Mouse (Mus musculus) neural tube, embryonic 11.5 days (tissue): Measurements from ENCODE around the gene Rps9. TPM values are rescaled to one million over a fixed set of nuclear protein-coding genes. Genes with fewer than 3 reads are reported as not detected.
A peak's percentile ranks its signal among the peaks of the same experiment; 100 is the strongest.

Source experiments
- ATAC-seq: fragments of 200-750 bp; cut with Nextera tagmentation; 2 replicates; pipeline ENCODE4 v1.8.0; 2017; ENCODE audit warnings: moderate number of reproducible peaks, mild to moderate bottlenecking, moderate TSS enrichment, moderate library complexity; ENCODE audit not compliant: insufficient read depth, low FRiP score, low TSS enrichment
- DNase-seq: peaks from one replicate; pipeline ENCODE4 v3.0.0-alpha.2; 2015; ENCODE audit warnings: low spot score
- H3K27ac ChIP-seq: fragments of 300-500 bp; sonication (generic); 2 replicates; pipeline ENCODE4 v1.5.1; 2014; ENCODE audit warnings: low read depth, mild to moderate bottlenecking, low read length
- H3K27me3 ChIP-seq: fragments of 300-500 bp; sonication (generic); 2 replicates; pipeline ENCODE4 v1.6.1; 2014; ENCODE audit warnings: mild to moderate bottlenecking, low read length, mixed read lengths; ENCODE audit not compliant: control insufficient read depth, insufficient read depth
- H3K36me3 ChIP-seq: fragments of 300-500 bp; sonication (generic); 2 replicates; pipeline ENCODE4 v1.6.1; 2014; ENCODE audit warnings: mild to moderate bottlenecking, low read length, moderate library complexity, mixed read lengths; ENCODE audit not compliant: control insufficient read depth, insufficient read depth
- H3K4me1 ChIP-seq: fragments of 300-500 bp; sonication (generic); 2 replicates; pipeline ENCODE4 v1.6.1; 2014; ENCODE audit warnings: low read length, mixed read lengths; ENCODE audit not compliant: control insufficient read depth, insufficient read depth
- H3K4me2 ChIP-seq: fragments of 300-500 bp; sonication (generic); 2 replicates; pipeline ENCODE4 v1.6.1; 2014; ENCODE audit warnings: low read depth, mild to moderate bottlenecking, moderate library complexity
- H3K4me3 ChIP-seq: fragments of 300-500 bp; sonication (generic); 2 replicates; pipeline ENCODE4 v1.5.1; 2014; ENCODE audit warnings: low read depth, low read length
- H3K9ac ChIP-seq: fragments of 300-500 bp; sonication (generic); 2 replicates; pipeline ENCODE4 v1.6.1; 2014; ENCODE audit warnings: mild to moderate bottlenecking, low read length
- H3K9me3 ChIP-seq: fragments of 300-500 bp; sonication (generic); 2 replicates; pipeline ENCODE4 v1.6.1; 2016; ENCODE audit warnings: low read length; ENCODE audit not compliant: control insufficient read depth
- WGBS: fragments of 180-500 bp; shearing (Covaris S2); extraction: QIAGEN DNeasy Blood & Tissue Kit; methylation state at CpG from one replicate; pipeline ENCODE4 v1.1.7; 2014; 5-methylcytosine and 5-hydroxymethylcytosine counted together
- polyA plus RNA-seq: library from polyadenylated mRNA; unstranded; fragments of >200 nt; fragmentation: Nextera tagmentation; extraction: Ambion mirVana; gene quantifications from 2 replicates; pipeline ENCODE4 v1.2.1, GENCODE M21; 2014

Rps9 gene
- polyA plus RNA-seq, 1 experiment from 2014 or later = 1,156 TPM

GRCm38 (mm10) chr7:3676371-3676770 is 27.4 kb upstream of the Rps9 start:
- Histone ChIP-seq H3K27me3 (no peaks in the 10 kb centered on the region), H3K9me3 (no peaks in the 10 kb centered on the region), H3K4me2 (no peak overlapping the region), H3K4me3 (no peak overlapping the region), H3K36me3 (no peaks in the 10 kb centered on the region; the same call in 1 of the 2 replicates), H3K27ac (no peak overlapping the region), H3K4me1 (no peaks in the 10 kb centered on the region), H3K9ac (no peak overlapping the region)
- ATAC-seq = no peak
- WGBS = 91% methylated on average over 12 of the region's 12 CpGs
- no peak for DNase-seq

GRCm38 (mm10) chr7:3677342-3677741 is 26.5 kb upstream of the Rps9 start, which contains the start of gene Tmc4:
Tmc4 (minus strand) TSS chr7:3677553.
- no peaks in the 10 kb centered on the region for H3K4me1 ChIP-seq
- no peaks in the 10 kb centered on the region for H3K9me3 ChIP-seq
- H3K27ac ChIP-seq = no peak within 1 kb of the TSS
- H3K36me3 ChIP-seq = no peaks in the 10 kb centered on the region; the same call in 1 of the 2 replicates
- WGBS = 60% methylated on average over 9 of the region's 9 CpGs
- H3K9ac ChIP-seq = no peak within 1 kb of the TSS
- no peak within 1 kb of the TSS for H3K4me3 ChIP-seq
- ATAC-seq = no peak
- no peak for DNase-seq
- no peaks in the 10 kb centered on the region for H3K27me3 ChIP-seq
- H3K4me2 ChIP-seq = no peak within 1 kb of the TSS

GRCm38 (mm10) chr7:3683908-3684550 is 19.8 kb upstream of the Rps9 start:
- Histone ChIP-seq H3K27ac (0 out of 2 replicates have a peak overlapping the region, but pooled peaks have one; percentile 27), H3K9ac (no peak overlapping the region), H3K9me3 (no peaks in the 10 kb centered on the region), H3K27me3 (no peaks in the 10 kb centered on the region), H3K4me3 (no peak overlapping the region), H3K4me2 (no peak overlapping the region), H3K4me1 (peaks cover 4% of the 10 kb centered on the region), H3K36me3 (peaks cover 3% of the 10 kb centered on the region; the same call in 1 of the 2 replicates)
- DNase-seq (peak; percentile 25), ATAC-seq (peak; percentile 61)
- WGBS = 77% methylated on average over 10 of the region's 10 CpGs

- Histone ChIP-seq H3K9me3 (no peaks in the 10 kb centered on the region), H3K4me3 (no peak overlapping the region), H3K4me1 (peaks cover 4% of the 10 kb centered on the region), H3K9ac (no peak overlapping the region), H3K27me3 (no peaks in the 10 kb centered on the region), H3K4me2 (no peak overlapping the region), H3K27ac (no peak overlapping the region), H3K36me3 (peaks cover 3% of the 10 kb centered on the region)
- DNase-seq (no peak), ATAC-seq (no peak)
- 80% methylated on average over 8 of the region's 8 CpGs for WGBS
These were observed 19.1 kb upstream of the Rps9 start for GRCm38 (mm10) chr7:3684698-3685097.

- no peak overlapping the region; the same call in 1 of the 2 replicates for H3K9ac ChIP-seq
- 82% methylated on average over 31 of the region's 31 CpGs for WGBS
- no peak overlapping the region for H3K27ac ChIP-seq
- no peaks in the 10 kb centered on the region for H3K27me3 ChIP-seq
- H3K4me1 ChIP-seq = peaks cover 4% of the 10 kb centered on the region
- H3K9me3 ChIP-seq = no peaks in the 10 kb centered on the region
- H3K36me3 ChIP-seq = peaks cover 3% of the 10 kb centered on the region
- no peak overlapping the region for H3K4me2 ChIP-seq
- ATAC-seq = peak; percentile 31; the same call in 1 of the 2 replicates
- H3K4me3 ChIP-seq = no peak overlapping the region
- no peak for DNase-seq
These were observed 18.2 kb upstream of the Rps9 start for GRCm38 (mm10) chr7:3685400-3686187.

- H3K9me3 ChIP-seq = no peaks in the 10 kb centered on the region
- WGBS = 42% methylated on average over 3 of the region's 3 CpGs
- no peaks in the 10 kb centered on the region; the same call in 1 of the 2 replicates for H3K36me3 ChIP-seq
- H3K27me3 ChIP-seq = no peaks in the 10 kb centered on the region
- H3K4me2 ChIP-seq = peak overlapping the region; percentile 78
- 0 out of 2 replicates have a peak, but pooled peaks cover 11% of the 10 kb centered on the region for H3K4me1 ChIP-seq
- H3K27ac ChIP-seq = no peak overlapping the region
- peak overlapping the region; percentile 75 for H3K9ac ChIP-seq
- peak overlapping the region; percentile 53 for H3K4me3 ChIP-seq
- no peak for DNase-seq
- ATAC-seq = no peak
These were observed 11.9 kb upstream of the Rps9 start for GRCm38 (mm10) chr7:3691919-3692318.

- no peaks in the 10 kb centered on the region for H3K27me3 ChIP-seq
- peak within 1 kb of the TSS; percentile 78 for H3K4me2 ChIP-seq
- peak within 1 kb of the TSS; percentile 75 for H3K9ac ChIP-seq
- no peaks in the 10 kb centered on the region; the same call in 1 of the 2 replicates for H3K36me3 ChIP-seq
- 0 out of 2 replicates have a peak, but pooled peaks cover 11% of the 10 kb centered on the region for H3K4me1 ChIP-seq
- no peak for DNase-seq
- H3K9me3 ChIP-seq = no peaks in the 10 kb centered on the region
- under 1% methylated on average over 49 of the region's 49 CpGs for WGBS
- peak; percentile 66; the same call in 1 of the 2 replicates for ATAC-seq
- peak within 1 kb of the TSS; percentile 53 for H3K4me3 ChIP-seq
- H3K27ac ChIP-seq = peak within 1 kb of the TSS; percentile 88
These were observed 11.3 kb upstream of the Rps9 start, which contains the start of gene Tsen34 for GRCm38 (mm10) chr7:3692382-3692986. Tsen34 (plus strand) TSS chr7:3692863.

- peak; percentile 94 for DNase-seq
These were observed 10.6 kb upstream of the Rps9 start, which contains the start of gene Mboat7 for GRCm38 (mm10) chr7:3692987-3693808. Mboat7 (minus strand) TSS chr7:3693523.

More at GRCm38 (mm10) chr7:3692987-3693808, 10.6 kb upstream of the Rps9 start, which contains the start of gene Mboat7:
- ATAC-seq = peak; percentile 88
- Histone ChIP-seq H3K9ac (peak within 1 kb of the TSS; percentile 75), H3K4me2 (peak within 1 kb of the TSS; percentile 78), H3K27me3 (no peaks in the 10 kb centered on the region), H3K27ac (peak within 1 kb of the TSS; percentile 88), H3K9me3 (no peaks in the 10 kb centered on the region), H3K36me3 (no peaks in the 10 kb centered on the region; the same call in 1 of the 2 replicates), H3K4me3 (peak within 1 kb of the TSS; percentile 53), H3K4me1 (0 out of 2 replicates have a peak, but pooled peaks cover 11% of the 10 kb centered on the region)
- WGBS = under 1% methylated on average over 55 of the region's 55 CpGs
